Mouse (Mus musculus): ENCODE measurements at regions not wholly inside any gene's neighbourhood (a gene's known extent, or its start where the extent isn't known, plus 50 kb on each side); places are given as distances from the start of the nearest gene placed in this dataset.

DNA sequence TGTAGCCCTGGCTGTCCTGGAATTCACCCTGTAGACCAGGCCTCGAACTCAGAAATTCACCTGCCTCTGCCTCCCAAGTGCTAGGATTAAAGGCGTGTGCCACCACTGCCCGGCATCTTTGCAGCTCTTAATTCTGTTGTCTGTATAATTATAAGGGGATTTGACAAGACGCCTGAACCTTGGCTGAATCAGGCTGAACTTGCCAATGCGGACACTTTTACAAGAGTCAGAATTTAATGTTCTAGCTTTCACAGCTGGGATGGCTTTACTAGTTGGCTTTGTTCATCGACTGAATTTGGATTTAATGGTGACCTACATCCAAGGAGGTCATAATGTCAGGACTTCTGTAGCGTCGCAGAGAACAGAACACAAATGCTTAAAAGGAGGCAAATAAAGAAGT is 108.3 kb downstream of the Cops8 start:
- Histone ChIP-seq H3ac (ENCODE audit: control insufficient read depth, insufficient read length, low read depth) (no peak overlapping the region), H3K27me3 (ENCODE audit: control insufficient read depth, insufficient read depth, insufficient read length) (no peaks in the 10 kb centered on the region), H3K36me3 (ENCODE audit: control insufficient read depth, insufficient read depth) (no peaks in the 10 kb centered on the region), H3K79me2 (ENCODE audit: control insufficient read depth, insufficient read depth) (no peaks in the 10 kb centered on the region), H3K79me3 (ENCODE audit: low read depth) (no peaks in the 10 kb centered on the region), H3K4me3 (ENCODE audit: insufficient read depth, poor library complexity, severe bottlenecking) (no peak overlapping the region)
- TF ChIP-seq CTCF (IDR thresholded peaks at IDR 0.05; ENCODE audit: control insufficient read depth, insufficient read depth, insufficient read length) (no peak), USF1 (IDR thresholded peaks at IDR 0.05; ENCODE audit: low read depth) (no peak), MAX (IDR thresholded peaks at IDR 0.05) (no peak), CEBPB (IDR thresholded peaks at IDR 0.05; ENCODE audit: low read depth) (no peak), MYOD1 (IDR thresholded peaks at IDR 0.05; ENCODE audit: control insufficient read depth, insufficient read length, low read depth) (no peak), MYOG (IDR thresholded peaks at IDR 0.05; ENCODE audit: control insufficient read depth, extremely low read depth, insufficient read length) (no peak), FOSL1 (IDR thresholded peaks at IDR 0.05; ENCODE audit: insufficient read depth, low read length, poor library complexity, severe bottlenecking) (no peak)

Data from C2C12 (cell line).